Mouse (Mus musculus) myocyte (in vitro differentiated cells): ENCODE measurements around the gene Kras. TPM values are rescaled to one million over a fixed set of nuclear protein-coding genes. Genes with fewer than 3 reads are reported as not detected.

Source experiments
- H3K27me3 ChIP-seq: one replicate; pipeline ENCODE4 v1.6.1; 2011; ENCODE audit not compliant: control insufficient read depth, insufficient read depth, insufficient read length
- H3K36me3 ChIP-seq: one replicate; pipeline ENCODE4 v1.6.1; 2011; ENCODE audit not compliant: control insufficient read depth, insufficient read depth
- H3K4me2 ChIP-seq: one replicate; pipeline ENCODE4 v1.6.1; 2011; ENCODE audit warnings: low read depth, control low read depth
- H3K4me3 ChIP-seq: one replicate; pipeline ENCODE4 v1.5.1; 2011; ENCODE audit warnings: mild to moderate bottlenecking, control low read depth, moderate library complexity
- H3K79me2 ChIP-seq: one replicate; pipeline ENCODE4 v1.6.1; 2011; ENCODE audit not compliant: control insufficient read depth, insufficient read depth
- H3ac ChIP-seq: one replicate; pipeline ENCODE4 v1.6.1; 2011; ENCODE audit not compliant: control insufficient read depth, insufficient read length
- CEBPB ChIP-seq: IDR thresholded peaks from 2 replicates; pipeline ENCODE4 v1.6.1; 2011; ENCODE audit warnings: mild to moderate bottlenecking, moderate library complexity; ENCODE audit not compliant: poor library complexity, insufficient read depth, severe bottlenecking
- E2F4 ChIP-seq: IDR thresholded peaks from one replicate; pipeline ENCODE4 v1.6.1; 2011; ENCODE audit warnings: mild to moderate bottlenecking, control low read depth, moderate library complexity; ENCODE audit not compliant: insufficient read depth
- MAX ChIP-seq: IDR thresholded peaks from one replicate; pipeline ENCODE4 v1.6.1; 2011; ENCODE audit warnings: low read depth, mild to moderate bottlenecking, control low read depth
- MYOD1 ChIP-seq, 3 experiments: IDR thresholded peaks; one replicate each; pipeline ENCODE4 v1.6.1; 2011; ENCODE audit warnings: control low read depth in 2 of 3, low read depth in 2 of 3, mild to moderate bottlenecking in 2 of 3, moderate library complexity in 1 of 3; ENCODE audit not compliant: insufficient read length in 2 of 3, control insufficient read depth in 1 of 3
- MYOG ChIP-seq, 3 experiments: IDR thresholded peaks; one replicate each; pipeline ENCODE4 v1.6.1; 2011; ENCODE audit warnings: control low read depth in 2 of 3, low read depth in 2 of 3, mild to moderate bottlenecking in 2 of 3; ENCODE audit not compliant: insufficient read length in 2 of 3, control insufficient read depth in 1 of 3, insufficient read depth in 1 of 3
- POLR2A ChIP-seq: IDR thresholded peaks from one replicate; pipeline ENCODE4 v1.6.1; 2011; ENCODE audit warnings: low read depth, mild to moderate bottlenecking, control low read depth, moderate library complexity; ENCODE audit not compliant: insufficient read length
- POLR2AphosphoS2 ChIP-seq: IDR thresholded peaks from one replicate; pipeline ENCODE4 v1.6.1; 2011; ENCODE audit warnings: low read depth, control low read depth; ENCODE audit not compliant: insufficient read length
- REST ChIP-seq: IDR thresholded peaks from one replicate; pipeline ENCODE4 v1.6.1; 2011; ENCODE audit warnings: mild to moderate bottlenecking, control low read depth, moderate library complexity; ENCODE audit not compliant: insufficient read depth, insufficient read length
- SRF ChIP-seq: IDR thresholded peaks from one replicate; pipeline ENCODE4 v1.6.1; 2011; ENCODE audit warnings: low read depth; ENCODE audit not compliant: control insufficient read depth, insufficient read length
- TCF12 ChIP-seq: IDR thresholded peaks from one replicate; pipeline ENCODE4 v1.6.1; 2011; ENCODE audit warnings: mild to moderate bottlenecking, control low read depth; ENCODE audit not compliant: poor library complexity, insufficient read depth, severe bottlenecking
- TCF3 ChIP-seq: IDR thresholded peaks from one replicate; pipeline ENCODE4 v1.6.1; 2011; ENCODE audit warnings: low read depth, control low read depth; ENCODE audit not compliant: insufficient read length
- USF1 ChIP-seq: IDR thresholded peaks from one replicate; pipeline ENCODE4 v1.6.1; 2011; ENCODE audit warnings: low read depth, mild to moderate bottlenecking, control low read depth, moderate library complexity
- polyA plus RNA-seq: library from polyadenylated mRNA; unstranded; fragments of >200 nt; fragmentation: generic; extraction: Trizol; gene quantifications from one replicate; pipeline ENCODE4 v1.2.1, GENCODE M21; 2012; ENCODE audit warnings: missing spikeins

Kras gene
- polyA plus RNA-seq, 1 experiment, result 15.8 TPM

DNA sequence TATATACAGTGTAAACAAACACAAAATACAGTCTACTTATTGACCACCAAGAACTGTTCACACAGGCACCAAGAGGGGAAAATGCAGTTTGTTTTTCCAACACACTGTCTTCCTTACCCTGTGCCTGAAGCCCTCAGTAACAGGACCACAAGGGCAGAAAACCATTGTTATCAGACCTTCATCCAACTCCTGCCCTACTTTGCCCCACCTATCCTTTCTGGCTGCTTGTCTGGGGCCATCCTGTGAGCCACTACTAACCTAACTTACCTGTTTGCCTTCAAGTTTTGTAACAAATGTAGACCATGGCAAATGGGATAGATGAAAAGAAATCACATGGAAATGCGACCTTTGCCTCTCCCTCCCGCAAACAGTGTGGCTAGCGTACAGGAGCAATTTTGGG is 2.2 kb downstream of the Kras start:
- H3K4me3 ChIP-seq, result peak overlapping the region; percentile 41
- H3K4me2 ChIP-seq, result peak overlapping the region; percentile 65
- H3K79me2 ChIP-seq, result peaks cover 56% of the 10 kb centered on the region
- H3K36me3 ChIP-seq, result peaks cover 9% of the 10 kb centered on the region
- no peak for TF ChIP-seq POLR2AphosphoS2
- H3ac ChIP-seq, result no peak overlapping the region
- no peaks in the 10 kb centered on the region for H3K27me3 ChIP-seq

DNA sequence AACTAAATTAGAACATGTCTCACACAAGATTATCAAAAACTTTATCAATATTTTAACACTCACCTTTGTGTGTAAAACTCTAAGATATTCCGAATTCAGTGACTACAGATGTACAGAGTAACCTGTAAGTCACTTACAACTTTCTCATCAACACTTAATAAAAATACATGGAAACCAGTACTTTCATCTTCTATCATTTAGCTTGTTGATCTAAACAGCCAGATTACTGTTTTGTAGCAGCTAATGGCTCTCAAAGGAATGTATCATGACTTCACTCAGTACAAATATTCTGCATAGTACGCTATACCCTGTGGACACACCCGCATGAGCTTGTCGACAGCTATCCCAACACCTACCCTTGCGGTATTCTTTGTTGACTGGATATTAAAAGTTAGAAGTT is 3.2 kb downstream of the Kras start:
- no peaks in the 10 kb centered on the region for H3K27me3 ChIP-seq
- H3K36me3 ChIP-seq, result peaks cover 9% of the 10 kb centered on the region
- TF ChIP-seq TCF3, result no peak
- TF ChIP-seq TCF12, result no peak
- no peak for TF ChIP-seq E2F4
- no peak for TF ChIP-seq MAX
- TF ChIP-seq POLR2A, result no peak
- no peak for TF ChIP-seq CEBPB
- TF ChIP-seq SRF, result no peak

DNA sequence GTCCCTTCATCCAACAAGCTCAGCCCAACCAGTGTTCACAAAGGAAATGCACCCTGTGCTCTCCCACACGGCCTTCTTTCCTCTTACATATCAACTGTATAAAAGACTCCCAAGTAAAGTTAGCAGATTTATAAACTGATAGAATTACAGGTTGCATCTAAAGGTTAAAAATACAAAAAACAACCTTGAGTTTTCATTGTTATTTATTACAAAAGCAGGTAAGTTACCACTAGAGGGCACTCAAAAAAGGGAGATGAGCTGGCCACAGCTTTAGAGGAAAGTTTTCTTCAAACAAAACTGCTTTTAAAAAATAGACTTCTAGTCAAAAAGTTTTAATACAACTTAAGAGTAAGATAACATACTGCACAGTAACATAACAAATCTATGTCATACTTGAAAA is 7.5 kb downstream of the Kras start:
- Histone ChIP-seq H3K4me3 (no peak overlapping the region), H3K27me3 (no peaks in the 10 kb centered on the region), H3ac (no peak overlapping the region), H3K4me2 (no peak overlapping the region), H3K36me3 (peaks cover 9% of the 10 kb centered on the region), H3K79me2 (peaks cover 83% of the 10 kb centered on the region)
- no peak for TF ChIP-seq E2F4
- no peak for TF ChIP-seq REST
- TF ChIP-seq TCF12, result no peak
- TF ChIP-seq USF1, result no peak
- no peak for TF ChIP-seq SRF
- TF ChIP-seq MYOG (IDR thresholded peaks at IDR 0.05; ENCODE audit: control insufficient read depth in 1 of 3, insufficient read depth in 1 of 3, insufficient read length in 2 of 3, low read depth in 2 of 3), result no peak
- TF ChIP-seq POLR2A, result no peak
- TF ChIP-seq CEBPB, result no peak
- TF ChIP-seq POLR2AphosphoS2, result no peak
- no peak for TF ChIP-seq MYOD1 (IDR thresholded peaks at IDR 0.05; ENCODE audit: control insufficient read depth in 1 of 3, insufficient read length in 2 of 3, low read depth in 2 of 3)
- TF ChIP-seq TCF3, result no peak
- TF ChIP-seq MAX, result no peak

More for the DNA sequence above, 3.2 kb downstream of the Kras start:
- Histone ChIP-seq H3K4me3 (no peak overlapping the region), H3K4me2 (no peak overlapping the region), H3K79me2 (peaks cover 63% of the 10 kb centered on the region), H3ac (no peak overlapping the region)

DNA sequence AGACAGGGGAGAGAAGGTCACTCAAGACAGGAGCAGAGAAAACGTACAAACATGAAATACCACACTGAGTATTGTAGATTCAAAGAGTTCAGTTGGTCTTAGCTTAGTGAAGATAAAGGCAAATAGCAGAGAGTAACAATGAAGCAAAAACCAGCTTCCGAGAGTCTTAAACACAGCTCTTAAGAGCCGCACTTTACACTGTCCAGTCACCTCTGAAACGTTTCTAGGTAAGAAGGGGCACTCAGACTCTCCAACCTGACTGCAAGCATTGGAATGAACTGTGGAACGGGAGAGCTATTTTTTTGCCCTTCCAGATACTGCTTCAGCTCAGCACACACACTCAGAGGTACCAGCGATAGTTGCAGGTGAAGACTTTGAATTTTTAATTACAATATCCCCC is 9.8 kb downstream of the Kras start:
- no peak overlapping the region for H3ac ChIP-seq
- TF ChIP-seq TCF3 (no peak), MYOD1 (IDR thresholded peaks at IDR 0.05; ENCODE audit: control insufficient read depth in 1 of 3, insufficient read length in 2 of 3, low read depth in 2 of 3) (no peak), POLR2AphosphoS2 (no peak), POLR2A (no peak), CEBPB (no peak), MAX (no peak), MYOG (IDR thresholded peaks at IDR 0.05; ENCODE audit: control insufficient read depth in 1 of 3, insufficient read depth in 1 of 3, insufficient read length in 2 of 3, low read depth in 2 of 3) (no peak), SRF (no peak), USF1 (no peak), E2F4 (no peak), REST (no peak), TCF12 (no peak)
- peaks cover 9% of the 10 kb centered on the region for H3K36me3 ChIP-seq
- H3K27me3 ChIP-seq, result no peaks in the 10 kb centered on the region
- no peak overlapping the region for H3K4me2 ChIP-seq
- H3K4me3 ChIP-seq, result no peak overlapping the region
- peaks cover 81% of the 10 kb centered on the region for H3K79me2 ChIP-seq

DNA sequence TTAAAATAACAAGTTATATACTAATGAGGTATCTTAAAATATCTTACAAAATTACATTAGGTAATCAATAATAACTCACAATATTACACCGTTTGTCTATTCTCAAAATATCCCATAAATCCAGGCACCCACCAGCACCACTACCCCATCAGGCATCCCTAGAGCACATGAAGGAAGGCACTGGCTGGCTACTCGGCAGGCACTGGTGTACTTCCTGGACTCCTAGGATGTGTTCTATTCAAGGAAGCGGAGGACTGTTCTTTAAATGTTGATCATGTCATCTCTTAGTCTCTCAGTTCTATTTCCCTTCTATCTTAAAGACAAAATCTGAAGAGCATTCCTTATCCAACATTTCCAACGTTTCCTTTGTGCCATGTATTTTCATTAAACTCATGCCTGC is 12.9 kb downstream of the Kras start:
- Histone ChIP-seq H3K79me2 (peaks cover 78% of the 10 kb centered on the region), H3K27me3 (no peaks in the 10 kb centered on the region), H3K36me3 (peaks cover 6% of the 10 kb centered on the region), H3K4me2 (no peak overlapping the region), H3K4me3 (no peak overlapping the region), H3ac (no peak overlapping the region)
- TF ChIP-seq MAX (no peak), REST (no peak), MYOG (IDR thresholded peaks at IDR 0.05; ENCODE audit: control insufficient read depth in 1 of 3, insufficient read depth in 1 of 3, insufficient read length in 2 of 3, low read depth in 2 of 3) (no peak), POLR2A (no peak), SRF (no peak), MYOD1 (IDR thresholded peaks at IDR 0.05; ENCODE audit: control insufficient read depth in 1 of 3, insufficient read length in 2 of 3, low read depth in 2 of 3) (no peak), TCF12 (no peak), CEBPB (no peak), USF1 (no peak), POLR2AphosphoS2 (no peak), E2F4 (no peak), TCF3 (no peak)
